Mouse (Mus musculus) right cerebral cortex, postnatal 14 days (tissue): Measurements from ENCODE around the gene Usp30.

Source experiments
- DNase-seq: peaks from one replicate; pipeline ENCODE4 v3.0.0; 2022

The Usp30 gene

GRCm38 (mm10) chr5:114157236-114157635 is 92.0 kb downstream of the Usp30 start:
- DNase-seq: no peak

- no peak for DNase-seq
Measured at GRCm38 (mm10) chr5:114161424-114161823, 96.2 kb downstream of the Usp30 start.

GRCm38 (mm10) chr5:114162106-114162815 is 97.0 kb downstream of the Usp30 start:
- DNase-seq: no peak

GRCm38 (mm10) chr5:114163117-114163696 is 97.9 kb downstream of the Usp30 start:
- DNase-seq: no peak

GRCm38 (mm10) chr5:114170345-114170744 is 105.1 kb downstream of the Usp30 start:
- no peak for DNase-seq

- no peak for DNase-seq
Measured at GRCm38 (mm10) chr5:114172936-114173335, 107.7 kb downstream of the Usp30 start.

- no peak for DNase-seq
Measured at GRCm38 (mm10) chr5:114173458-114173857, 108.2 kb downstream of the Usp30 start.

- no peak for DNase-seq
Measured at GRCm38 (mm10) chr5:114173877-114174581, 108.8 kb downstream of the Usp30 start.
